Mouse (Mus musculus) right cerebral cortex, adult 18-20 months (tissue): Measurements from ENCODE around the gene Tgm1.
A peak's percentile ranks its signal among the peaks of the same experiment; 100 is the strongest.

Experiments
- DNase-seq: peaks from one replicate; pipeline ENCODE4 v3.0.0; 2022; ENCODE audit warnings: mixed read lengths

Tgm1 gene

DNA sequence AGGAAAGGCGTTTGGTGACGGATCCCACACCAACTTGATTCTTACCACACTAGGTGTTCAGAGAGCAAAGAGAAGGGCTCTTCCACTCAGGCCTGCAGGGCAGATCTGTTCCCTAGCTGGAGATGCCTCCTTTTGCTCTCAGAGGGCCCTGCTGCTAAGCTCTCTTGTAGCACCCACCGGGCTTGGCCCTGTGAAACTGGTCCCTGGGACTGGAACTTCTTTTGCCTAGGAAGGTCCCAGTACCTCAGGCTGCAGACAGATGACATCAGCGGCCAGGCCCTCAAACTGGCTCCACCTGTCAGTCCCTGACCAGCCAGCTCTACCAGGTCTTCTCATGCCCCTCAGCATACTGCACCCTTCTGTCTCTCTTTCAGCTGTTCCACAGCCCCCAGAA lies at the start of gene Tgm1:
Tgm1 (minus strand) TSS at position 198 of the 394 bp plus-strand sequence.
- DNase-seq, result no peak

DNA sequence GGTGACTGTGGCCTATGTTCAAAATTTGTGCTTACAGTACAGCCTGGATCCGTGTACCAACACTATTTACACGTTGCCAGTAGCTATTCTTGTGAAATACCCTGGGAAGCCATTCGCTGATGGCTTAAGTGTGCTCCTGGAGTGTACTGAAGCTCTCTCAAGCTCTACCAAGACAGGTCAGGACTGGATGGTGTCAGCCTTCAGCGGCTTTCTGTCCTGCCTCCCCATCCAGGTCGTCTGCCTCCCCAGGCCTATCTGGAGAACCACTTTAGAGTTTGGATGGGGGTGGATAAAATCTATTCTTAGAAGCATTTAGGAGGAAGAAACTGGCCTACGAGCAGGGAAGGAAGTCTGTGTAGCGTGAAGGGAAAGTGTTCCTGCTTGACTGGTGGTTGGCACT lies 49.4 kb upstream of the Tgm1 start:
- DNase-seq, result no peak

DNA sequence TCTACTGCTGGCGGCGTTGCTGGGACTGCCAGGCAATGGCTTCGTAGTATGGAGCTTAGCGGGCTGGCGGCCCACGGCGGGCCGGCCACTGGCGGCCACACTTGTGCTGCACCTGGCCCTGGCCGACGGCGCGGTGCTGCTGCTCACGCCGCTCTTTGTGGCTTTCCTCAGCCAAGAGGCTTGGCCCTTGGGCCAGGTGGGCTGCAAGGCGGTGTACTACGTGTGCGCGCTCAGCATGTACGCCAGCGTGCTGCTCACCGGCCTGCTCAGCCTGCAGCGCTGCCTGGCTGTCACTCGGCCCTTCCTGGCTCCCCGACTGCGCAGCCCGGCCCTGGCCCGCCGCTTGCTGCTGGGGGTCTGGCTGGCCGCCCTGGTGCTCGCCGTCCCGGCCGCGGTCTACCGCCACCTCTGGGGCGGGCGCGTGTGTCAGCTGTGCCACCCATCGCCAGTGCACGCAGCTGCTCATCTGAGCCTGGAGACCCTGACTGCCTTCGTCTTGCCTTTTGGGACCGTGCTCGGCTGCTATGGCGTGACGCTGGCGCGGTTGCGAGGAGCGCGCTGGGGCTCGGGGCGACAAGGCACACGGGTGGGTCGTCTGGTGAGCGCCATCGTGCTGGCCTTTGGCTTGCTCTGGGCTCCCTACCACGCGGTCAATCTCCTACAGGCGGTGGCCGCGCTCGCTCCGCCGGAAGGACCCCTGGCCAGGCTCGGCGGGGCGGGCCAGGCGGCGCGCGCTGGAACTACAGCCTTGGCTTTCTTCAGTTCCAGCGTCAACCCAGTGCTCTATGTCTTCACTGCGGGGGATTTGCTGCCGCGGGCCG lies 48.5 kb upstream of the Tgm1 start:
- DNase-seq, result peak; percentile 23

DNA sequence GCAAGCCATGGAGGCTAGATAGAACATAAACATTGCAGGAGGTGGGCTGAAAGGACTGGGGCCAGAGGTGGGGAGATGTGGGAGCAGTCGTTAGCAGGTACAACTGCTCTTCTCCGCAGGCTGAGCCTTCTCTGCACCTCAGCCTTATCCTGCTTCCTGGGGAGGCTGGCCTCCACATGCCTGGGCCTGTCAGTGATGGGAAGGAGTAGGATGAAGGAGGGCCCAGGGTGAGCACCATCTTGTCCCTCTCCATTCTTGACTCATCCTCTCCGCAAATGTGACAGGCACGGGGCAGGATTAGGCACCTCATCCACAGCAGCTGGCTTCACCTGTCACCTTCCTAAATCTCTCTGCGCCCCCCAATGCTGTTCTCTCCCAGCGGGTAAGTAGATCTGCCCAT lies 47.4 kb upstream of the Tgm1 start, which contains the start of gene Ltb4r2:
Ltb4r2 (plus strand) TSS at position 266 of the 400 bp plus-strand sequence.
- DNase-seq, result no peak

DNA sequence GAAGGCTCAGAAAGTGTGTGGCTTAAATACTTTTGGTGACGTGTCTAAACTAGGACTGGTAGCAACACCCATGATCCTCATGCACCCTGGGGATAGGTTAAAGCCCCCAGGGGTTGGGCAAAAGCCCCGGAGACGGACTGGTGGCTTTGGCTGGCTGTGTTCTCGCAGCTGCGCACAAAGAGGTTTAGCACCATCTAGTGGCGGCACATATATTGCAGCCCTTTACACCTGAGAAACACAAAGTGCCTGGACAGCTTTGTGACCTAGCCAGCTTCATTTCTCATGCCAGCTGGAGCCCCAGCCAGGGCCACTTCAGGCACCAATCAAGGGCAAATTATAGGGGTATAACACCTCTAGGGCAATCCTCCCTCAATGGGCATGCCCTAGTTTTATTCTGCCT lies 46.4 kb upstream of the Tgm1 start:
- DNase-seq, result peak; percentile 78

DNA sequence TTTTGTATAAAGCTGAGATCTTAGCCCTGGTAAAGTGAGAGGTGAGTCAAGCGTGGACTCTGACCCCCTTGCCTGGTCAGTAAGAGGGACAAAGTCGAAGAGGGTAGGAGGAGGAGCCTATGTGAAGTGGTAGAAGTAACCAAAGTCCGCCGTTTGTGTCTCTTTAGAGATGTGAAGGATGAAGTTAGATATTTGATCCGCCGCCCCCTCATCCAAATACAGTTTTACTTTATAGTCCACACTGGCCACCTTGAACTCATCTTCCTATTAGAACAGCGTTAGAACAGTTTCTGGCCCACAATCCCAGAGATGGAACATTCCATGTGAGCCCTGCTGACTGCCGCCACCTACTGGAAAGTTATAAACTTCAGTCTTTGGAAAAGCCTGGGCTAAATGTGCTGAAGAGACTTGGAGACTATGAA lies 44.6 kb upstream of the Tgm1 start, which contains the start of gene Cideb:
Cideb (minus strand) TSS at position 96 of the 422 bp plus-strand sequence.
- DNase-seq, result peak; percentile 30

DNA sequence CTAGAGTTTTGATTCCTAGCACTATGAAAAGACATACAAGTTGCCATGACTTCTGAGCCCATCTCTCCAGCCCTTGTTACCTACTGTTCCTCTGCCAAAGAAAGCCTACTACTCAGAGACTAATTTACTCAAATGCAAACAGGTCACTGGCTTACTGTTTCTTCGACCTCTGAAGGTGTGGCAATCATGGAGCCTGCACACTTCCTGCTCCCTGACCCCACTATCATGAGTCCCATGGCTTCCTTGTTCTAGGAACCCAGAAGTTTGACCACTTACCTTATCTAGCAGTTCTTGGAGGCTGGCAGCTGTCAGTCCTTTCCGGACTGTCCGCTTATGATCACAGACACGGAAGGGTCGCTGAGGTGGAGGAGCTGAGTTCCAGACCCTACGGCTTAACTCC lies 43.8 kb upstream of the Tgm1 start:
- DNase-seq, result no peak

DNA sequence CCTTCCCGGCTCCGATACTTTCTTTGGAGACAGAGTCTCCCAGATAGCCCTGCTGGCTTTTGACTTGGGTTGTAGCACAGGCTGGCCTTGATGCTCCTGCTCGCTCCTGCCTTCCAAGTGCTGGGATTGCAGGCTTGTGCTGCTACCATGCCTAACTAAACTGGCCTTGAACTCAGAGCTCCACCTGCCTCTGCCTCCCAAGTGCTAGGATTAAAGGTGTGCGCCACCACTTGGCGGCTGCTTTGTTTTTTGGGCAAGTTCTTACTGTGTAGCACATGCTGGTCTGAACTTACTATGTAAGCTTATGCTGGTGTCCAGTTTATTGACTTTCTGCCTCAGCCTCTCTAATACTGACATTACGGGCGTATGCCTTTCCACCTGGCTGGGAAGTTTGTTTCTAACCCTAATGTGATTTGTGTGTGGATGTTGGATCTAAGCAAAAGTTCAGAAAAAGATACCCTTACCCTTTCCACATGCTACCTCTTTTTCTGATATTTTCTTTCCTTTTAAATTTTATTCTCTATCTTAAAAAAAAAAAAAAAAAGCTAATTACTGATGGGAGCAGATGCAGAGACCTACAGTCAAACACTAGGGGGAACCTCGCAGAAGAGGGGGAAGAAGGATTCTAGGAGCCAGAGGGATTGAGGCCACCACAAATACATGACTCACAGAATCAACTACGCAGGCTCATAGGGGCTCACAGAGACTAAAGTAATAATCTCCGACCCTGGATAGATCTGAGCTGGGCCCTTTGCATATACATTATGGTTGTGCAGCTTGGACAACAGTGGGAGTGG lies 33.5 kb upstream of the Tgm1 start:
- no peak for DNase-seq

DNA sequence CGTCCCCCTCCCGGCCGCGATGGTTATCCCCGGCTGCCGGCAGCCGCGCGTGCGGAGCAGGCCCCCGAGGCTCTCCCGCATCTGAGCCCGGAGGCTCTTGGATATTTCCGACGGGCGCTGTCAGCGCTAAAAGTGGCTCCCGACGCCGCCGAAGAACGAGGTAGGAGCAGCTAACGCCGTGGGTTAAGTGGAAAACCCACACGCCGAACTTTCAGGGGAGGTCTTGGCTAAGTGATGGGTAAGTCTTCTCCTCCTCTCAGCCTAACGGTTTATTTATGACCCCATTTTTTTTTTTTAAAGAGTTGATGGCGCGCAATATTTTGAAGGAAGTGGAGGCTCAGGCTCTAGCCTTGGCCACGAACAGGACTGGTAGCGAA lies 32.1 kb upstream of the Tgm1 start:
- no peak for DNase-seq

DNA sequence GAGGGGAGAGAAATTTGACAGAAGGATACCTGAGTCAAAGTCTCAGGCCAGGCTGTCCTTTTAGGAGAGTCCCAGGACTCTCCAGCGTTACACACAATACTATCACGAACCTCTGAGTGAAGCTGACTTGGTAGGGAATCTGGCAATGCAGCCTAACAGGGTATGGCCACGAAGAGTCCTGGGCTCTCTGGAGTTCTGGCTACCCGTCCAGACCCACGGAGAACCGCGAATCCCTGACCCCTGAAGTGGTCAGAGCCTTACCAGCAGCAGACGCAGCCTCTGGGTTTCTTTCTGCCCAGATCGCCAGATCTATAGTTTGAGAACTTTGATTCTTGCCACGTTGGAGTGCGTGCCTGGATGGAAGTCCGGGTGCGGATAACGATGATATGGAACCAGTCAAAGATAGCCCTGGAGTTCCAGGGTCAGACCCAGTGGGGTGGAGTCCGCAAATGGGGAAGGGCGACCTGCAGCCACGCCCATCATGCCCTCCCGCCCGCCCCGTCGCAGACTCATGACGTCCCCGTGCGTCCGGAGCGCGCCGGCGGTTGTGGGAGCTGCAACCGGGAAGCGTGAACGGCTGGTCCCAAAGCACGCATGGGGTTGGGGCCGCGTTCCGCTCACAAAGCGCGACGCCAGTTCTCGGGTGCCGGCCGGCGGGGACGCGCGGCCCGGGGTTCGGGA lies 31.6 kb upstream of the Tgm1 start, which contains the start of the genes Dhrs1 and Nop9:
Dhrs1 (minus strand) TSS at position 511 of the 681 bp plus-strand sequence.
Nop9 (plus strand) TSS at position 514 of the 681 bp plus-strand sequence.
- peak; percentile 90 for DNase-seq

DNA sequence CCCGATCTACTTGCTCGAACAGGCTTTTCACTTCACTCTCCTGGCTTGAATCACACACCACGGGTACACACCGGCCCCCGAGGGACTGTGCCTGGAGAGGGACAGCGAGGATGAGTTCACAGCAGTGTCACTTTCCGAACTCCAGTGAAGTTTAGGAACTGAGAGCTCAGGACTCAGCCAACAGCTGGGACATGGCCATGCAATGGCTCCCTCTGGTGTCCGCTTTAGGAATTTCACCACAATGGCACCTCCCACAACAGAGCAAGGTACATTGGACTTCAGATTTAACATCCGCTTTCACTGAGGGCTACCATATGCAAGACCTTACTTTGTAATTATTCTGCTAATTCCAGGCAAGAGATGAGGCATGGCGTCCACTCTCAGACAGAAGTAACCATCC lies 30.0 kb upstream of the Tgm1 start:
- peak; percentile 81 for DNase-seq

DNA sequence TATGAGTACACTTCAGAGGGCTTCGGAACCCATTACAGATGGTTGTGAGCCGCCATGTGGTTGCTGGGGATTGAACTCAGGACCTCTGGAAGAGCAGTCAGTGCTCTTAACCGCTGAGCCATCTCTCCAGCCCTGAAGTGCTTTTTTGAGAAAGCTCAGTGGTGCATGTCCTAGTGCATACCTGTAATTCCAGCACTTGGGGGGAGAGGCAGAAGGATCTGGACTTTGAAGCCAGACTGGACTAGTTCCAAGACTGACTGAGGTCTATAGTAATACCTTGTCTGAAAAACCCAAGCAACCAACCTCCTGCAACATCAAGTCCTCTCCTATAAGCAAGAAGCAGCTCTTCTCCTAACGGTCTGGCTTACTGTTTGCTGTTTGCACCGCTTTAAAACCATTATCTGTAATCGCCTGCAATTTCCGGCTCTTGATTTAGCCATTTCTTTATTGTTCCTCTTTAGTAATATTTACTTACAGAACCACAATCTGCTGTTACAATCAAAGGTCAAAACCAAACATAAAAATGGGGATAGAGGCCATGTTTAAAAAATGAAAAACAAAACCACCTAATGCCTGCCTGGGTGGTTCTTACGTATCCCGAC lies 23.5 kb upstream of the Tgm1 start:
- no peak for DNase-seq

DNA sequence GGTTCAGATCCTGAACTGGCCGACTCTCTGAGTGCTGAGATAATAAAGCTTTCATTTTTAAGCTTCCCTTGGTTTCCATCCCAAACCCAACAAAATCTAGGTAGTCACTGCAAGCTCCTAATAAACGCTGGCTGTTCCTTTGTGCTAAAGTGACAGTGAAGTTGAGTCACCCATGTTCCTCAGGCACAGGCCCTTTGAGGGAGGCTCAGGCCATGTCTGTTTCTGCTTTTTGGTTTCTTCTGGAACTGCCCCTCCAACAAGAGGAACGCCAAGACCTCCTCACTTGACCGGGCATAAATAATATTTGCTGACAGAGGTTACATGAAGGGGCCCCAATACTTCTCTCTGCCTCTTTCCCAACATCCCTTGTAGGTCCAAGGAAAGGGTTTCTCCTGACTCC lies 22.0 kb upstream of the Tgm1 start:
- DNase-seq, result no peak

DNA sequence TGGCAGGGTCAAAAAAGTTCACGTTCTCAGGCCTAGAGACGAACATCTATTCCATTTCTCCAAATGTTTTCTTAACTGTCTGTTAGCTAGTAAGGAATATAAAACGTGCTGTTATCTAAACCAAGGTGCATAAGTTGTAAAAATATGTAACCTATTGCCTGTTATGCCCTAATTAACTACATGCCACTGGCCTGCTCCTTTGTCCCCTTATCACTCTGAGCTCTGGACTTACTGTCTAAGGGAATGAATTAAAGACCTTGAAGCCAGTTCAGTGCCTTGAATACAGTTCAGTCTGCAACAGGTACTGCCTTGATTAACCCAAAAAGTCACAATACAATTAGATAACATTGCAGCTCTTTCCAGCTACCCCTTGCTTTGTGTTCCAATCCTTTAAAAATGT lies 21.6 kb upstream of the Tgm1 start:
- DNase-seq, result no peak

DNA sequence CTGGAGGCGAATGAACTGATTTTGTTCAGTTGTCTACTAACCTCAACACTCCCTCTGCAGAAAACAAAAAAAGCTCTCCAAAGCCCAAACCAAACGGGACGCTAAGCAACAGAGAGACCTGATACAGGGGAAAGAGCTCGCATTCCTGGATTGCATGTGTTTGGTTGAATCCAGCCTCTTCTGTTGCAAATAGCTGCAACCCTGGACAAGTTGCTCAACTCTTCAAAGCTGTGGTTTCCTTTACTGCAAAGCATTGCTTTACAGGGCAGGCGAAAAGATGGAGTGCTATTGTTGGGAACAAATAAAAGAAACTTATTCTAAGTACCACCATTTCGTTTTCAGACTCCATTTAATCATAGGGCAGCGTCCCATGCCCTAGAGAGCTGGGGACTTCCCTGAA lies 21.1 kb upstream of the Tgm1 start:
- DNase-seq, result no peak

DNA sequence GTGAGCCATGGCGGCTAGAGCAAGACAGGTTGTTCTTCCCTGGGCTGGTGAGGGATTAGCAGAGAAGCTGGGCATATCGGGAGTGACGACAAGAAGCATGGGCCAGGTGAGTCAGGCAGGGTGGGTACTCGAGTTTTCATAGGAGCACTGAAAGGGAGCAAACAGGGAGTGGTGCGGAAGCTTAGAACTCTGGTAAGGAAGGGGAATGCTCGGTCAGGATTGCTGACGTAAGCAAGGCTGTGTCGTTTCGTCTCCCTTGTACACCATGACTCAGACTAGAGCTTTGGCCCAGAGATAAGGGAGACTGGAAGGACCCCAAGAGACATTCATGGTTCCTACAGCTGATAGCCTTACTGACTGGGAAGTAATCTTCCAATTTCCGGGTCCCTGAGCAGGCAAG lies 20.2 kb upstream of the Tgm1 start:
- DNase-seq, result no peak

DNA sequence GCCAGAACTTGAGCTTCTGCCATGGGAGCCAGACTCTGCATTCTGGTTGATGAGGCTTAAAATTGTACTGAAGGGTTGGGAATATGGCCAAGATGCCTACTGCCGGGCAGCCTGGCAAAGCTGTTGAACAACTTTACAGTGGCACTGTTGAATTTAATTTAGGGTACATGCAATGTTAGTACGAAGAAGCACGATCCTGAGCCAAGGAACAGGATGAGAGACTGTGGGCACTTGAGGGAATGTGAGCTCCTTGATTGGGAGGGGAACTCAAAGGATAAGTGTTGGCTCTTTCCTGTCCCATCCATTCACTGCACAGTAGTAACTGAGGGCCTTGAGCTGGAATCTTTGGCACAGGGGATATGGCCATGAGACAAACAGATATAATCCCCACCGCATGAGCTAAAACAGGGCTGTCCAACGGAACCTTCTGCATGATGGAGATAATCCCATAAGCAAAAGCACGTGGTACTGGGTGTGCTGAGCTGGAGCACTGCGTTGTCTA lies 16.9 kb upstream of the Tgm1 start:
- peak; percentile 34 for DNase-seq

DNA sequence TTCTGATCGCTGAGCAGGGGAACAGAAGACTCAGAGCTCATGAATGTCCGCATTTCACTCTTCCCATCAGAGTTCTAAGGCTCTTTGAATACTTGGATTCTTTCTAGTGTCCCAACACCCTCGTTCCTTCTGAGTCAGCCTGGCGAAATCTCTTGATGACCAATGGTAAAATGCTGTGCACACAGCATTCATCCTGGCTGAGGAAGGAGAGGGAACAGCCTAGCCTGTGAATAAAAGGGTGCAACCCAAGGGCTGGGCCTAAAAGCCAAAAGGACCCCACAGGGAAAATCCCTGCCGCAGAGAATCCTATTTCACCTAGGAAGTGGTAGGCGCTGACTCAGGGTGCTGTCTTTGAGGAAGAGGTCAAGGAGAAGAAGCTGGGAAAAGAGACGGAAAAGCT lies 16.4 kb upstream of the Tgm1 start:
- DNase-seq, result no peak

DNA sequence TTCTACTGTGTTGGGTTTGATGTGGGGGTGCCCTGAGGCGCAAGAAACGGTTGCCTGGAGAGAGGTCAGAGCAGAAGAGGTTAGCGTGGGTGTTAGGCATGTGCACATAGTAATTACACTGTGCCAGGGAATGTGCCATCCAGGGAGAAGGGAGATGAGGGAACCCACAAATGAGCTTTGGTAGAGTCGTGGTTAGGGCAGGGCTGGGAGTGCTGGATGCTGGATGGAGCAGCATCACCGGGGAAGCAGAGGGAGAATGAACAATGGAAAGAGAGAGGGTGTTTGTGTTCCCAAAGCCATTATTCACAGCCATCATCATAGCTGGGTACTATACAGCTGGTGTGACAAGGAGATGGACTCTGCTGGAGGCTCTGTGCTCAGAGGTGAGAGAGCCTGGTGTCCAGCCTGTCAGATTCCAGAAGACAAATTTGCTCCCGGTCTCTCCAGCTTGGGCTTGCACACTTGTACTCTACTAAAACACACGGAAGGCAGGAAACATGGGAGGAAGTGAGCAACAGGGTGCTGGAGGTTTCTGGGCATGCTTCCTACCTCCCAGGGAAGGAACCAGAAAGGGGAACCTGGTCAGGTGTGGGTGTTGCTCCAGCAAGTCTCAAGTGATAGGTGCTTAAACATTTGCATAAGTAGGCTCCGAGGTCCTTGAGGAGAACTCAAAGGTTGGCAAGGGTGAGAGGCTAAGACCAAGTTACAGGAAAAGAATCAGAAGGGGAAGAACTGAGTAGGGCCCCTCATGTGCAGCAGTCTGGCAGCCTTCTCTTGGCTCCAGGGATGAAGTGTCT lies 14.4 kb upstream of the Tgm1 start:
- DNase-seq, result no peak

DNA sequence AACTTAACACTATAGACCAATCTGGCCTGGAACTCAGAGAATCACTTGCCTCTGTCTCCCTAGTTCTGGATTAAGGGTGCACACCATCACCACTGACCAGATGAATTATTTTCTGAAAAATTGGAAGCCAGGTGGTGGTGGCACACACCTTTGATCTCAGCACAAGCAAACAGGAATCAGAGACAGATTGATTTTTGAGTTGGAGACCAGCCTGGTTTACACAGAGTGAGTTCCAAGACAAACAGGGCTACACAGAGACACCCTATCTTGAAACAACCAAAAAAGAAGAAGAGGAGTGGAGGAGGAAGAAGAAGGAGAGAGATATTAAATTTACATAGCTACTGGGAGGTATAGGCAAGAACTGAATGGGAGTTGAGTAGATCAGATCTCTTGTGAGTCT lies 12.5 kb upstream of the Tgm1 start:
- no peak for DNase-seq

DNA sequence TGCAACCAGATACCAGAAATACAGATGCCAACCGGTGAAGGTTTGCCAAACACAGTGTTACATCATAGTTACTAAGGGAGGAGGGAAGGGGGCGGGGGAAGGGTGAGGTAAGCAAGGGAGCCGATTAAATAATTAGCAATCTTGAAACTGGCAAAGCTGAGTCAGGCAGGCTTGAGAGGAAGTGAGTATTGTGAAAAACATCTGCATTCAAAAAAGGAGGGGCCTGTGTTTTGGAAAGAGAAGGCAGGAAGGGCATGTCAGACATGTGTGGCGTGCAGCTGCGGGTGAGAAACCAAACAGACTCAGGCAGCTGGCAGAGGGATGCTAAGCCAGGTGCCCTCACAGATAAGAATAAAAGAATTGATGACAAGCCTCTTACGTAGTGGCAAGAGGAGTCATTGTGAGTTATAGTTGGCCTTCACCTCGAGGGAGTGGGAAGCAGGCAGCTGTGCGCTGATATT lies 10.7 kb upstream of the Tgm1 start:
- no peak for DNase-seq

DNA sequence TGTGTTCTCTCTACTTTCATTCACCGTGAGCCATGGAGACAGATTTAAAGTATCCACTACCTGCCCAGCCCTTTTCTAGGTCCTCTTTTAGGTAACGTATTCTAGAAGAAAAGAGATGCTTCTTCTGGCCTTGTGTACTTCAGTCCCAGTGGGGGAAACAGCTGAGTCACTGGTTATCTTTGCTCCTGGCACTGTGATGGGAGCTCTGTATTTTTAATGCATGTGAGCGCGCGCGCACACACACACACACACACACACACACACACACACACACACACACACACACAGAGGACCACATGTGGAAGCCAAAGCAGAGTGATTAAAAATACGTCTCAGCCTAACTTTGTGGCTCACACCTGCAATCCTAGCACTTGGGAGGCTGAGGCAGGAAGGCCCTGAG lies 9.7 kb upstream of the Tgm1 start:
- DNase-seq, result no peak
